Mouse (Mus musculus): ENCODE results near the gene Fezf2. TPM values are rescaled to one million over a fixed set of nuclear protein-coding genes. Genes with fewer than 3 reads are reported as not detected.

The Fezf2 gene
- polyA plus RNA-seq, 1 experiment from 2014 or later, result not detected

DNA sequence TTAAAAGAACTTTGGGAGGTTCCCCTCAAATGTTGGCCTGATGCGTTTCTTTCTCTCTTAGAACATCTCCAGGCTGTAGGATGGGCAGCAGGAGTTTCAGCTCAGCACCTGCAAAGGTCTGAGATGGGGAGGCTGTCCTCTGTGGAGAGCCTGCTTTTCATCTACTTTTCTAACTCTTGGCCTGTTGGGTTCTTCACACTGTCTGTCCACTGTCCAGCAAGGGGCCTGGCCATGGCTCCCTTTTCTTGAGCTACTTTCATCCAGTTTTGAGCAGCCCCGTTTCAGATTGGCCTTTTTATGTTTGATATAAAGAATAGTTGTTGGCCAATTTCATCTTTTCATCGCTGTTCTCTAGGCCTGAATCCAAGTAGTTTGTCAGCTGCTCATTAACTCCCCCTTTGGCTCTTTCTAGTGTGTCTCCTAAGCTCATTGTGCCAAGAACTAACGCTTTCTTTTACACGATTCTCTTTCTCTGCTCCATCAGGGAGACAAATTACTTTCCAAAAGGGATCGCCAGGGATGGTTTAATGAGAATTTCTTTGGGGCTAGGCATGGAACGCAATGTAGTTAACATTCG is 10.5 kb downstream of the Fezf2 start:
- 8% methylated on average over 8 of the region's 8 CpGs for WGBS
- Histone ChIP-seq H3K9ac (no peak overlapping the region), H3K27ac (ENCODE audit: low read depth) (no peak overlapping the region), H3K4me3 (ENCODE audit: low read depth, low read length) (no peak overlapping the region), H3K4me1 (ENCODE audit: insufficient read depth) (no peaks in the 10 kb centered on the region), H3K36me3 (ENCODE audit: insufficient read depth) (no peaks in the 10 kb centered on the region), H3K27me3 (ENCODE audit: insufficient read depth, low read length) (peaks cover 83% of the 10 kb centered on the region), H3K4me2 (no peak overlapping the region), H3K9me3 (ENCODE audit: low read depth, low read length) (no peaks in the 10 kb centered on the region)
- DNase-seq (no peak), ATAC-seq (ENCODE audit: insufficient read depth) (no peak)
- TF ChIP-seq CTCF (IDR thresholded peaks at IDR 0.05; ENCODE audit: low read depth), result no peak

DNA sequence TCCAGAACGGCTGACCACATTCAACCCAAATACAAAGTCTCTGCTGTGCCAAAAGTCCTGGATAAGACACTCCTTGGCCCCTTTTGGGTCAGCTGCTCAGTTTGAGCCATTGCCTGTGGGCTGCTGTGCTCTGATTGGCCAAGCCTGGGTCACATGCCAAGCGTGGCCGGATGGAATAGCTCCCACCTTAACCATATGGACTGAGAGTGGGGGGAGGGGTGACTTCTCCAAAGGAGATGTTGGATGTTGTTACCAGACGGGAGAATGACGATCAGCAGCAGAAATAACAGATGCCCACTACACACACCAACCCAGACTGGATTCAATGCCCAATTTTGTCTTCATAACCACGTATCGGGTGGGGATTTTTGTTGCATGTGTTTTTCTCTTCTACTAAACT is 13.1 kb downstream of the Fezf2 start:
- Histone ChIP-seq H3K9me3 (ENCODE audit: low read depth, low read length) (no peaks in the 10 kb centered on the region), H3K27me3 (ENCODE audit: insufficient read depth, low read length) (peaks cover 57% of the 10 kb centered on the region), H3K27ac (ENCODE audit: low read depth) (no peak overlapping the region), H3K9ac (no peak overlapping the region), H3K4me3 (ENCODE audit: low read depth, low read length) (no peak overlapping the region), H3K4me1 (ENCODE audit: insufficient read depth) (no peaks in the 10 kb centered on the region), H3K4me2 (no peak overlapping the region), H3K36me3 (ENCODE audit: insufficient read depth) (no peaks in the 10 kb centered on the region)
- TF ChIP-seq CTCF (IDR thresholded peaks at IDR 0.05; ENCODE audit: low read depth), result no peak
- ATAC-seq (ENCODE audit: insufficient read depth), result no peak
- WGBS, result 30% methylated on average over 7 of the region's 7 CpGs
- no peak for DNase-seq

GRCm38 (mm10) chr14:12333622-12334021 is 14.4 kb downstream of the Fezf2 start:
- Histone ChIP-seq H3K4me2 (no peak overlapping the region), H3K36me3 (ENCODE audit: insufficient read depth) (no peaks in the 10 kb centered on the region), H3K27ac (ENCODE audit: low read depth) (no peak overlapping the region), H3K4me3 (ENCODE audit: low read depth, low read length) (no peak overlapping the region), H3K4me1 (ENCODE audit: insufficient read depth) (no peaks in the 10 kb centered on the region), H3K9ac (no peak overlapping the region), H3K27me3 (ENCODE audit: insufficient read depth, low read length) (peaks cover 45% of the 10 kb centered on the region), H3K9me3 (ENCODE audit: low read depth, low read length) (no peaks in the 10 kb centered on the region)
- peak; percentile 27; the same call in 1 of the 2 replicates for TF ChIP-seq CTCF (IDR thresholded peaks at IDR 0.05; ENCODE audit: low read depth)
- no peak for DNase-seq
- ATAC-seq (ENCODE audit: insufficient read depth), result no peak
- 71% methylated on average over 7 of the region's 7 CpGs for WGBS

GRCm38 (mm10) chr14:12303106-12303505 is 44.9 kb downstream of the Fezf2 start:
- Histone ChIP-seq H3K9me3 (ENCODE audit: low read depth, low read length) (no peaks in the 10 kb centered on the region), H3K9ac (no peak overlapping the region), H3K4me2 (no peak overlapping the region), H3K36me3 (ENCODE audit: insufficient read depth) (peaks cover 8% of the 10 kb centered on the region; the same call in 1 of the 2 replicates), H3K27me3 (ENCODE audit: insufficient read depth, low read length) (no peaks in the 10 kb centered on the region), H3K4me3 (ENCODE audit: low read depth, low read length) (no peak overlapping the region), H3K27ac (ENCODE audit: low read depth) (no peak overlapping the region), H3K4me1 (ENCODE audit: insufficient read depth) (no peaks in the 10 kb centered on the region)
- WGBS, result 58% methylated on average over 2 of the region's 2 CpGs
- ATAC-seq (ENCODE audit: insufficient read depth), result no peak
- no peak for DNase-seq
- no peak for TF ChIP-seq CTCF (IDR thresholded peaks at IDR 0.05; ENCODE audit: low read depth)

DNA sequence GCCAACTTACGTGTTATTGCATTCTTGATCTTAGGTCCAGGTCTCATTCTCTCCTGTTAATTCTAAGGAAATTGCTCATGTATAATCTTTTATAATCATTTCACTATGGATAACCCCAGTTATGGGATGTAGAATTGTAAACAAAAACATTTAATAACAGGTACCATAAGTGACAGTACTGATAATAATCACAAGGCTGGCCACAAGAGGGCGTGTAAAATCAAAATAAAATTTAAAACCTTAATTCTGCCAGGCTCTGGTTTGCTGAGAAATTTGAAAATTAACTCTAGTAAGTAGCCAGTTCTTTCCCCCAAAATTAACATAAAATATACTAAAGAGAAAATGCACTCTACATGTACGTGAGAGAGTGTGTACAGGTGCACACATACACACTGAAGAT is 47.3 kb downstream of the Fezf2 start:
- TF ChIP-seq CTCF (IDR thresholded peaks at IDR 0.05; ENCODE audit: low read depth), result peak; percentile 49
- H3K4me3 ChIP-seq (ENCODE audit: low read depth, low read length), result no peak overlapping the region
- no peak overlapping the region for H3K9ac ChIP-seq
- no peaks in the 10 kb centered on the region for H3K4me1 ChIP-seq (ENCODE audit: insufficient read depth)
- no peaks in the 10 kb centered on the region for H3K27me3 ChIP-seq (ENCODE audit: insufficient read depth, low read length)
- no peak overlapping the region for H3K27ac ChIP-seq (ENCODE audit: low read depth)
- WGBS, result 65% methylated on average over 3 of the region's 3 CpGs
- H3K9me3 ChIP-seq (ENCODE audit: low read depth, low read length), result no peaks in the 10 kb centered on the region
- H3K4me2 ChIP-seq, result no peak overlapping the region
- DNase-seq (peak; percentile 60), ATAC-seq (ENCODE audit: insufficient read depth) (no peak)
- peaks cover 13% of the 10 kb centered on the region; the same call in 1 of the 2 replicates for H3K36me3 ChIP-seq (ENCODE audit: insufficient read depth)

DNA sequence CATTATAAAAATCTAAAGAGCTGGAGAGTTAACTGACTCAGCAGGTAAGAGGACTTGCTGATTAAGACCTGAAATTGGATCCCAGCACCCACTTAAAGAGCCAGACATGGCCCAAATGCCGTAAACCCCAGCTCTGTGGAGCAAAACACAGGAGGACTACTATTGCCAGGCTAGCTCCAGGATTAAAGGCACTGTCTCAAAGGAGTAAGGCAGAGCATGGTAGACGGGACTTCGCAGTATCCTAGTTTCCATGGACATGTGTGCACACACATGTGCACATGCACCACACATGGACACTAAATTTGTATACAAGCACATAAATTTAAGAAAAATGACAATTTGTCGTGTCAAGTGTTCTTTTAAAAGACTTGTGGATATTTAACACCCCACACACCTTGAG is 47.7 kb downstream of the Fezf2 start:
- 74% methylated on average over 4 of the region's 4 CpGs for WGBS
- no peak for DNase-seq
- ATAC-seq (ENCODE audit: insufficient read depth), result no peak

DNA sequence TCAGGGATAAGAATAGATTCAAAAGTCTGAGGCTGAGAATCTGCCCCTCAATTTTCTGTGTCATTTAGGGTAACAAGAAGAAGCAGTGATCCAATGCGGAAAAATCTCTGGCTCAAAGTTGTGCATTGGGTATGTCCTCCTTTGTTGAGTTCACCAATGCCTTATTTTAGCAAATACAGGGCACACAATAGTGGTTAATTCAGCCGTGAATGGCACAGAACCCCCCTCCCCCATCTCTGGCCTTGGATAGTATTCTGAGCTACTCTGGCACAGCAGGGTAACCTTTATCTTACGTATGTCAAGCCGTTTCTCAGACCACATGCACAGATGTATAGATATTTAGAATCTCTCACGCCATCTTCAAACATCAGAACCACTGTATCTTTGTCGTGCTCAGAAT is 48.3 kb downstream of the Fezf2 start:
- Histone ChIP-seq H3K9me3 (ENCODE audit: low read depth, low read length) (no peaks in the 10 kb centered on the region), H3K27me3 (ENCODE audit: insufficient read depth, low read length) (no peaks in the 10 kb centered on the region), H3K27ac (ENCODE audit: low read depth) (no peak overlapping the region), H3K9ac (no peak overlapping the region), H3K4me2 (no peak overlapping the region), H3K4me1 (ENCODE audit: insufficient read depth) (no peaks in the 10 kb centered on the region), H3K4me3 (ENCODE audit: low read depth, low read length) (no peak overlapping the region), H3K36me3 (ENCODE audit: insufficient read depth) (peaks cover 13% of the 10 kb centered on the region; the same call in 1 of the 2 replicates)
- TF ChIP-seq CTCF (IDR thresholded peaks at IDR 0.05; ENCODE audit: low read depth), result no peak
- ATAC-seq (ENCODE audit: insufficient read depth) (no peak), DNase-seq (no peak)
- 77% methylated on average over 6 of the region's 6 CpGs for WGBS

More for the DNA sequence above, 47.7 kb downstream of the Fezf2 start:
- peaks cover 13% of the 10 kb centered on the region; the same call in 1 of the 2 replicates for H3K36me3 ChIP-seq (ENCODE audit: insufficient read depth)
- no peak overlapping the region for H3K4me2 ChIP-seq
- no peak overlapping the region for H3K27ac ChIP-seq (ENCODE audit: low read depth)
- no peaks in the 10 kb centered on the region for H3K27me3 ChIP-seq (ENCODE audit: insufficient read depth, low read length)
- H3K4me3 ChIP-seq (ENCODE audit: low read depth, low read length), result no peak overlapping the region
- TF ChIP-seq CTCF (IDR thresholded peaks at IDR 0.05; ENCODE audit: low read depth), result no peak
- H3K9ac ChIP-seq, result no peak overlapping the region
- H3K9me3 ChIP-seq (ENCODE audit: low read depth, low read length), result no peaks in the 10 kb centered on the region
- H3K4me1 ChIP-seq (ENCODE audit: insufficient read depth), result no peaks in the 10 kb centered on the region

Data from lung, embryonic 14.5 days (tissue).